Mouse (Mus musculus) thymus, adult 2 months (tissue): ENCODE results near the gene Slc7a8.

Experiments used
- CTCF ChIP-seq: fragments of 200-500 bp; IDR thresholded peaks from 2 replicates; pipeline ENCODE4 v1.5.1; 2012; ENCODE audit warnings: mild to moderate bottlenecking, control low read depth, low read length, moderate library complexity, borderline replicate concordance; ENCODE audit not compliant: control insufficient read depth, poor library complexity, insufficient read depth; ENCODE audit errors: extremely low read depth
- POLR2A ChIP-seq: fragments of 200-500 bp; IDR thresholded peaks from 2 replicates; pipeline ENCODE4 v1.6.1; 2012; ENCODE audit warnings: mild to moderate bottlenecking, low read length, control low read depth, moderate library complexity; ENCODE audit not compliant: control insufficient read depth, poor library complexity, insufficient read depth; ENCODE audit errors: extremely low read depth

- TF ChIP-seq CTCF (no peak), POLR2A (no peak)
Measured at GRCm38 (mm10) chr14:54802428-54802827, 20.7 kb upstream of the Slc7a8 start.
